Mouse (Mus musculus): ENCODE measurements around the gene Cdc6.
A peak's percentile ranks its signal among the peaks of the same experiment; 100 is the strongest.

Cdc6 gene

GRCm38 (mm10) chr11:98944897-98945604 is 37.5 kb downstream of the Cdc6 start:
- DNase-seq = no peak

DNA sequence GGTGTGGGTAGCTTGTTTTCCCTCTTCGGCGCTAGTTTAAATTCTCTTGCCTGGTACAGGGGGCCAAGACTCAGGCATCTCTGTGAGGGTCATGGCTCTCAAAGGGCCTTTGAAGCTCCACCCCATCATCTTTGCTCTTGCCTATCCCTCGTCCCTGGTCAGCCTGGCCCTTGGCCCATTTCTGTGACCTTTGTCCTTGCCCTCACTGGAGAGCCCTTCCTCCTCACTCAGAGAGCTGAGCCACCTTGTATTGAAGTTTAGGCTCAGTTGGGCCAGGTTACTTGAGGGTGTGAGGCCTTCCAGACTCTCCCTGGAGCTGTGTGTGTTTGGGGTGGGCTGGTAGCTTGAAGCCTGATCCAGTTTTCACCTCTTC is 38.0 kb downstream of the Cdc6 start:
- DNase-seq = no peak

- DNase-seq = no peak
These were observed 40.5 kb downstream of the Cdc6 start for GRCm38 (mm10) chr11:98947969-98948569.

DNA sequence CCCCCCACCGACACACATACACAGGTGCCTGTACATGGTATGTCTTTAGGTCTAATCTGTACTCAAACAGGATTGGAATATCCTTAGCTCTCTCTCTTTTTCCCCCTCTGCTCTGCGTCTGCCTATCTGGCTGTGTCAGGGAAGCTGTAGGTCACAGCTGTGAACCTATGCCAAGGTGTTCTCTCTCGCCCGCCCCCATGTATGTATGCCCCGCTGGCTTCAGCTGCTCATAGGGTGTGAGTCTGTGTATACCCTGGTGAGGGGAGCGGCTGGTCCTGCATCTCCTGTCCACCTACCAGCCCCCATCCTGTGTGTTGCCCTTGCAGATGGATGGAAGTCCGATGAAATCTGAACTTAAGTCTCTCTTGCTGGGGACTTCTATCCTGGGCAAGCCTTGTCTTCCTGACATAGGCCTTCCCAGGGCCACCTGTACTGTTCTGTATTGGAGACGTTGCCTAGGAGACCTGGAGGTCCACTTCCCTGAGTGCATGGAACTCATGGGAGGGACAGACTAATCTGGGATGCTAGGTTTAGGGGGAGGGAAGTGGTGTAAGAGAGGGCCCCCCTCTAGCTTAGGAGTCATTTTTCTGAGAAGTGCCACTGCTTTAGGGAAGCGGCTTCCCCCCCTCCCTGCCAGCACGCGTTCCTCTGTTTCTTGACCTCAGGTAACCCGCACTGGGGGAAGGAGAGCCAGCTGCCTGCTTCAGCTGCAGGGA is 41.8 kb downstream of the Cdc6 start:
- no peak for DNase-seq

DNA sequence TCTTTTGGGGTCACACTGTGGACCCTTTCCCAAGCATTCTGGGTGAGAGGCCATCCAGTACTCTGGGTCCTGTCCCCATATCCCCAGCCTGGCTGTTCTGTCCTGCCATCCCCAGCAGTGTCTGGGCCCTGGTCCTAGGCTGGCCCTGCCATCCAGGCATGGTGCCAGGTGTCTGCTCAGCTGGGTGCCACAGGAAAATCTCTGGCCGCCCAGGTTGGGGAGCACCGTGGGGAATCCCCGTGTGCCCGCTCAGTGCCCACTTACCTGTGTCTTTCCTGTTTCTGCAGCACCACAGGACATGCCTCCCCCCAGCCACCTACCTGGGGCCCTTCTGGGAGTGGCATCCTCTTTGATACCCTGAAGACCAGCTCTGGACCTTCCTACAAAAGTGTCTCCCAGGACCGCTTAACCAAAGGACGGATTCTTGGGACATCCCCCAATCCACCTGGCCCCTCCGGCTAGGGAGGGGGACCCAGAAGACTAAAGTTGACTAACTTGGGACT is 42.4 kb downstream of the Cdc6 start:
- DNase-seq = peak; percentile 54 to 59

DNA sequence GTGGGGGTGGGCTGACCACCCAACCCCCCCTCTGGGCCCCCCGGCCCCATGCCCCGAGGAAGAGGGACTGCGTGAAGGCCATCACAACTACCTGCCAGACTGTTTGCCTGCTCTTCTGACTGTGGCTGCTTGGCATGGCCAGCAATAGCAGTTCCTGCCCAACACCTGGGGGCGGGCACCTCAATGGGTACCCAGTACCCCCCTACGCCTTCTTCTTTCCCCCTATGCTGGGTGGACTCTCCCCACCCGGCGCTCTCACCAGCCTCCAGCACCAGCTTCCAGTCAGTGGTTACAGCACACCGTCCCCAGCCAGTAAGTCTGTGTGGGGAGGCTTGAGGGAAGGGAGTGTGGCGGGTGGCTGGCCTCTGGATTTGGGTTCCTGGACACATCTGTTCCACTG is 42.9 kb downstream of the Cdc6 start:
- no peak for DNase-seq

DNA sequence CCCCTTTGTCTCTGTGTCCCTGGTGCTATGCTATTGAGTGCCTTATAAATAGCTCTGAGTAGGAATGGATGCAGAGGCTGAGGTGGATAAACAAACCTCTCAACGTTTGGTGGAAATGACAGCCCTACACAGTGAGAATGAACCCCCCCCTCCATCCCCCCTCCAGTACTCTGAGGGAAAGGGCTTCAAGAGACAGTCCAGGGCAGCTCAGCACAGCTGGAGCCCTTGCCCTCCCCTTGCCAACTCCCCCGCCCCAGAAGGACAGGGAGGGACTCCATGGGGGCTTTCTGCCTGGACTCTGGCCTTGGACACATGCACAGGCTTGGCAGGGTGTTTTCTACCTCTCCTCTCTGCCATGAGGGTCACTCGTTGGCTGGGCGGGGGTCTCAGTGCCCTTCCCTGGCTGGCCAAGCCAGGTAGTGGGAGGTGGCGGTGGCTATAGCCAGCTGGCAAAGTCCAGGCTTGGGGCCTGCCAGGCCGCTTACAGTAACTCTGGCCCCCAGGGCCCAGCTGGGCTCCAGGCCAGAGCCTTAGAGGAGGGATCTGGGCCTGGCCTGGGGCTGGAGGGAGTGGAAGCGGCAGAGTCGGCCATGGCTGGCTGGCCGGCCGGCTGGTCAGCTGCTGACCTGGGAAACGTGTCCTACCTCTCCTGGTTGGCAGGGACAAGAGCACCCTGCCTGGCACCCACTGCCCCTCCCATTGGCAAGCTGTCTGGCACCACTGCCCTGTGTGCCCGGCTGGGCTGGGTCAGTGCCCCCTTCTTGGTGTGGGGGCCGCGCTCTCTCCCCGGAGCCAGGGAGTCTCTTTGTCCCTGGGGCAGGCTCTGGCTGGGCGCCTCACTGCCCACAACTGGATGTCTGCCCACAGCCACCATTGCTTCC is 43.7 kb downstream of the Cdc6 start:
- peak; percentile 90 to 94 for DNase-seq

DNA sequence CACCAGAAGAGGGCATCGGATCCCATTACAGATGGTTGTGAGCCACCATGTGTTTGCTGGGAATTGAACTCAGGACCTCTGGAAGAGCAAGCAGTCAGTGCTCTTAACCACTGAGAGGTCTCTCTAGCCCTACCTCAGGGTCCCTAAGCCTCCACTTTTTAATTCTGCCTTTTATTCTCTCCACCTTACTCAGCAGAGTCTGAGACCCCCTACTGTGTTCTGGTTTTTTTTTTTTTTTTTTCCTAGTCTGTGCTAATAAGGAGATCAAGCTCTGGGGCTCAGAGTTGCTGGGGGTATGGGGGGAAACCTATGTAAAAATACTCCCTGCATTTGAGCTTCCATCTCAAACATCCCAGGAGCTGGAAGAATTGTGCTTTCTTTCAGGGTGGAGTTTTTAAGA is 44.5 kb downstream of the Cdc6 start:
- no peak for DNase-seq

DNA sequence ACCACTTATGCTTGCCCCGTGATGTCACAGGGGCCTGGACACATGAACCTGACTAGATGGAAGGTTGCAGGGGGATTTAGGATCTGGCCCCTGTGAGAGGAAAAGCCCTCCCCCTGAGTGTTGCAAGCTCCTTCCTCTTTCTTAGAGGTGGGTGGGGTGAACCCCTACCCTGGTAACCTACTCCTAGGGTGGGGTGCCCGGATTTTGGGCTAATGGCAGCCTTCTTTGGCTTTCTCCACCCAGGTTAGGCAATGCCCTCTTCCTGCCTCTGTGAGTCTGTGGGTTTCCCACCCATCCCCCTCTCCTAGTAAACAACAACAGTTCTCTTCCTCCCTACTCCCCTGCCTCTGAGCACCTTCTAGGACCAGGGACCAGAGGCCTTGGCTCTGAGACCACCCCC is 45.1 kb downstream of the Cdc6 start:
- DNase-seq = no peak

DNA sequence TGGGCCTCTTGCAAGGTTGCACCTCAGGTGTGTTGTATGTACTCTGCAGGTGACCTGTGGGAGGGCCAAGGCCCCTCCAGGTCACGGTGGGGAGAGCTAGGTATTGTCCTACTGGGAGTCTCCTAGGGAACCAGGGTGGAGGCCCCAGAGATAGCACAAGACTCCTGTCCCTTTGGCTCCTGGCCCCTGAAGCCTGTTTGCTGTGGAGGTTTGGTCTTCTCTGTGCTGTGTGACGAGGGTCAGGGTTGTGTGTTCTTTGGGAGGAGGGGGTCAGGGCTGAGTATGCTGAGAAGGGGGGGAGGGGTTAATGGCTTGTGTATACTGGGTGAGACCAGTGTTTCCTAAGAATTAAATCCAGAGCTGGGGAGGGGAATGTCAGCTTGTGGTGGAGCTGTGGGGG is 45.8 kb downstream of the Cdc6 start:
- DNase-seq = no peak

DNA sequence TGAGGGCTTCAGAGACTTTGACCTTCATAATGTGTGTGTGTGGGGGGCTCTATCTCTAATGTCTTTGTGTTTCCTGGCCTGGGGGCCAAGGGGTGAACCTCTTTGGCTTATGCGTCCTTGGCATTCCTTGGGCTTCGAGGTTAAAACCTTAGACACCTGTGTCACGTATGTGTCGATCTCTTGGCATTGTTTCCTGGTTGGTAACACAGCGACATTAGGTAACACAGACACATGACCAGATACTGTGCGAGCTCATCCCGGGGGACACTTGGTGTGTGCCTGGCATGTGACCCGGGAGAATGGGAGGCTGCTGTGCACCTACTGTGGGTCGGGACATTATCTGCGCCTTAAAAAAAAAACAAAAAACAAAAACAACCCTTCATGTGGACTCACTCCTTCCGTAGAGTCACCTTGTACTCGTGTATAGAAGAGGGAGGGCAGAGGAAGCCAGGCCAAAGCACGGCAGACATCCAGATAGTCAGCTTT is 46.3 kb downstream of the Cdc6 start:
- DNase-seq = peak in 1 of 2 experiments; percentile 25

DNA sequence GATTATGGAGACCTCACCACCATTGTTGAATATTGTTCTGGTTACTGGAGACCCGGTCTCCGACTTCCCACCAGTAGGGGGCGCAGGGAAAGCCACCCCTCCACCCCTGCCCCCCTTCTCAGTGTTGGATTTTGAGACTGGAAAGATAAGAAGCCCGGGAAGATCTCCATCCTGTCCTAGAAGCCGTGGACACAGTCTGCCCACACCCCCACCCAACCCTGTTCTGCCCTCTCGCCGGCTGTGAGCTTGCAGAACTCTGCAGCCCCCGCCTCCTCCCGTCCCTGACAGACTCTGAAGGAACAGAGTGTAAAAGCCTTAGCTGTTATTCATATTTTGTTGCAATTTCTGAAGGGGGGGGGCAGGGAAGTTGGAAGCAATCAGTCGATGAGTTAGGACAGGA is 46.8 kb downstream of the Cdc6 start:
- DNase-seq = peak; percentile 80 to 92

DNA sequence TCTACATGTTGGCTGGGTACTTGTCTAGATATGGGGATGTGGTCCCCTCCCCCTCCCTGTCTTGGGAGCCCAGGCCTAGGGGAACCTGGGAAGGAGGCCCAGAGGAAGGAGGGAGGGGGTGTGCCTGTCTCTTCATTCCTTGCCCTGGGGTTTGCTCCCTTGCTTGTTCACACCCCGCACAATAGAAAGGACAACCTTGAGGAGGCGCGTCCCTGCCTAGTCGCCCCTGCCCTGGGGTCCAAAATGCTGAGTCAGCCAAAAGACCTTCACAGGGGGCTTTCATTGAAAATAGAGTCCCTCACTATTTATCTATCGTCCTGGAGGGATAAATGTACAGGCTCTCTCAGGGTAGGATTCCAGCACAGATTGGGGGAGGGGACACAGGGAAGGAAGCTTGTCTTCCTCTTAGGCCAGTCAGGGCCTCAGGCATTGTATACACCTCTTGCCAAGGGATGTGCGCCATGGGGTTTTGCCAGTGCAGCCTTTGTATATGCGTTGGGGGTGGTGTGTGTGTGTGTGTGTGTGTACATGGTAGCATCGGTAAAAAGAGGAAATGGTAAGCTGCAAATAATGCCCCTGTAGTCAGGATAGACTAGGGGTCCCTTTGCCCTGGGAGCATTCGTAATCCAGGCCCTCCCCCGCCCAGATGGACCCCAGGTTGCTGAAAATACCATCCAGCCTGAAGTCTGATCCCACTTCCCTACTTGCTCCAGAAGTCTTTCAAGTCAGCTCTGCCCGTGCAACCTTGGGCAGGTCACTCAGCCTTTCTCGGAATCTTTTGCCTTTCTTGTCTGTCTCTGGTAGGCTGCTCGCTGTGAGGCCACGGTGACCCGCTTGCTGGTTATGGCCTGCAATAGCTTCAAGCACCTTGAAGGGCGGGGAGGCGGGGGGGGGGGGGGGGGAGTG is 47.5 kb downstream of the Cdc6 start:
- DNase-seq = no peak

- DNase-seq = peak; percentile 31 to 52
These were observed 48.2 kb downstream of the Cdc6 start for GRCm38 (mm10) chr11:98955707-98956235.

DNA sequence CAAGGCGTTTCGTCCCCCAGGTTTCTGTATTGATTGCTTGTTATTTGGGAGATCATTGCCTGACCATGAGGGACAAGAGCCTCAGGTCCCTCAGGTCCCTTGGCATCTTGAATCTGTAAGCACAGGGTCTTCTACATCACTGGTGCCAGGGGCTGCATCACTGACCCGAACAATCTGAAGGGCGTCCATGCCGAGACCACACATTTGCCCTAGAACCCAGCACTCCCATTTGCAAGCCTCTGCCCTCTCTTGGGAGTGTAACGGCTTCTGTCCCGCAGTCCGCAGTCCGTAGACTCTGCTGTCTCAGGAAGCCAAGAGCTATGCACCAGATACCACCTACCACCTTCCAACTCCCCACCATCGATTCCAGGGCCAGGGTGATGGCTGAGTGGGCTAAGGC is 48.7 kb downstream of the Cdc6 start:
- no peak for DNase-seq

DNA sequence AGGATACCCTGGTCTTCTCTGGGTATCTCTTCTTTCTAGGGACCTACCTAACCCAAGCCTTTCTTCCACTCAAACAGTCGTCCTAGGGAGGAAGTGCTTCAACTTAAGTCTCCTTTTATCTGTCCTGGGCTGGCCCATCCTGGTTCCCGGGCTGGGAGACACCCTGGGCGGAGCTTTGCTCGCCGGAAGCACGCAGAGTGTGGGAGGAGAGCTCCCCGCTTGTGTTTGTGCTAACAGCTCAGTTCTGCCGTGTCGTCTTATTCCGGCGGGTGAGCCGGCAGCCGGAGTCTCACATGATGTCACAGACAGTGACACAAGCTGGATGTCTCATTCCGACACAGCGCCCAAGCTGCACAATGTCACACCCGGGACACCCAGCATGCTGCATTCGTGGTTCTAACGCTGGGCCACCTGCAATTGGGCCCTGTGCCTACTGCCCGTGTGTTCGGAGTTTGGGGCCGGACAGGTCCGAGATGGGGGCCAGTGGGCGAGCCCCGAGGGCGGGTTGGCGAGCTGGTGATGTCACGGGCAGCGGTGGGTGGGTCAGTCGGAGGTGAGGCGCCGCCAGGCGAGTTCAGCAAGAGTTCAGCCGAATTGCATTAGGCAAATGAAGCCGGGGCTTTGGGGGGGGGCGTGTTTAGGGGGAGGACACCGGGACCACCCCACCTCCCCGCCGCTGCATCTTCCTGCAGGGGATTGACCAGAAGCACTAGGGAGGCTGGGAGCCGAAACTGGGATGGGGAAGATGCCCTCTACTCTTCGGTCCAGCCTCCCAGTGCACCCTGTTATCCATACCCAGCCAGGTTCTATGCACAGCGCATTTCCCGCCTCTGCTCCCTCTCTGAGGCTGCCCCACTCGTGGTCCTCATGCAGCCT is 52.1 kb downstream of the Cdc6 start:
- DNase-seq = peak; percentile 36 to 38

DNA sequence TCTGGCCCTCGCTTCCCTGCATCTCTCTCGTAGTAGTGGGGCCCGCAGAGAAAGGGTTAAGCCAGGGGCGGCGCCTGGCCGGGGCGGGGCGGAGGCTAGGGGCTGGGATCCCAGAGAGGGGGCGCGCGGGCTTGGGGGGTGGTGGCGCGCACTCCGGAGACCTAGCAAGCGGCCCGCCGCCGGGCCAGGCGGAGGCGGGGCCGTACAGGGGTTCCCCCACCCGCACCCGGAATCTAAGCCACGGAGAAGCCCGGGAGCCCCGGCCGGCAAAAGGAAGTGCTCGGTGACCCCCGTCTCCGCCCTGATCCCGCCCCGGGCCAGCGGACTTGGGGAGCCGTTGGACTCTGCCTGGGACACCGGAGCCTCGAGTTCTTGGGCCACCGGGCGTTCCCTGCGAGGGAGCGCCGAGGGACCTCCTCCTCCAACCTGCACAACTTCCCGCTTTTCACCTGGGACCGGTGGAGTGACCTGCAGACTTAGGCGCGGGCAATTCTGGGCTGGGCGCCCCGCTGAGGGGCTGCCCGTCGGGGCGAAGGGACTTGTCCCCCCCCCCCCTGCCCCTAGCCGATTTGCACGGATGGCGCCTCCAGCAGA is 52.8 kb downstream of the Cdc6 start:
- DNase-seq = peak; percentile 30 to 44

- DNase-seq = peak in 1 of 2 experiments; percentile 35
These were observed 53.5 kb downstream of the Cdc6 start for GRCm38 (mm10) chr11:98961051-98961592.

- no peak for DNase-seq
These were observed 54.2 kb downstream of the Cdc6 start for GRCm38 (mm10) chr11:98961766-98962165.
